Mouse (Mus musculus) forebrain, embryonic 13.5 days (tissue): ENCODE data around the gene Npcd. TPM values are rescaled to one million over a fixed set of nuclear protein-coding genes. Genes with fewer than 3 reads are reported as not detected.

Experiments used
- ATAC-seq: fragments of 200-750 bp; cut with Nextera tagmentation; 2 replicates; pipeline ENCODE4 v1.8.0; 2017
- H3K27ac ChIP-seq: fragments of 300-500 bp; sonication (generic); 2 replicates; pipeline ENCODE4 v1.5.1; 2015; ENCODE audit warnings: inconsistent platforms, mild to moderate bottlenecking, moderate library complexity
- H3K27me3 ChIP-seq: fragments of 300-500 bp; sonication (generic); 2 replicates; pipeline ENCODE4 v1.6.1; 2015; ENCODE audit warnings: mild to moderate bottlenecking, inconsistent platforms
- H3K36me3 ChIP-seq: fragments of 300-500 bp; sonication (generic); 2 replicates; pipeline ENCODE4 v1.6.1; 2015; ENCODE audit warnings: mild to moderate bottlenecking, inconsistent platforms; ENCODE audit not compliant: poor library complexity, severe bottlenecking
- H3K4me1 ChIP-seq: fragments of 300-500 bp; sonication (generic); 2 replicates; pipeline ENCODE4 v1.6.1; 2015; ENCODE audit warnings: inconsistent platforms
- H3K4me2 ChIP-seq: fragments of 300-500 bp; sonication (generic); 2 replicates; pipeline ENCODE4 v1.6.1; 2015; ENCODE audit warnings: inconsistent platforms, mild to moderate bottlenecking, moderate library complexity
- H3K4me3 ChIP-seq: fragments of 300-500 bp; sonication (generic); 2 replicates; pipeline ENCODE4 v1.5.1; 2015; ENCODE audit warnings: mild to moderate bottlenecking, inconsistent platforms
- H3K9ac ChIP-seq: fragments of 300-500 bp; sonication (generic); 2 replicates; pipeline ENCODE4 v1.6.1; 2015; ENCODE audit warnings: mild to moderate bottlenecking, inconsistent platforms
- H3K9me3 ChIP-seq: fragments of 300-500 bp; sonication (generic); replicated peaks from 2 replicates; pipeline ENCODE4 v1.6.1; 2016; ENCODE audit warnings: inconsistent platforms
- WGBS: fragments of 180-500 bp; shearing (Covaris S2); methylation state at CpG from one replicate; pipeline ENCODE4 v1.1.7; 2015; 5-methylcytosine and 5-hydroxymethylcytosine counted together
- polyA plus RNA-seq: library from polyadenylated mRNA; unstranded; fragments of >200 nt; fragmentation: Nextera tagmentation; extraction: Ambion mirVana; gene quantifications from 2 replicates; pipeline ENCODE4 v1.2.1, GENCODE M21; 2015

The Npcd gene
- polyA plus RNA-seq, 1 experiment from 2014 or later = not detected

DNA sequence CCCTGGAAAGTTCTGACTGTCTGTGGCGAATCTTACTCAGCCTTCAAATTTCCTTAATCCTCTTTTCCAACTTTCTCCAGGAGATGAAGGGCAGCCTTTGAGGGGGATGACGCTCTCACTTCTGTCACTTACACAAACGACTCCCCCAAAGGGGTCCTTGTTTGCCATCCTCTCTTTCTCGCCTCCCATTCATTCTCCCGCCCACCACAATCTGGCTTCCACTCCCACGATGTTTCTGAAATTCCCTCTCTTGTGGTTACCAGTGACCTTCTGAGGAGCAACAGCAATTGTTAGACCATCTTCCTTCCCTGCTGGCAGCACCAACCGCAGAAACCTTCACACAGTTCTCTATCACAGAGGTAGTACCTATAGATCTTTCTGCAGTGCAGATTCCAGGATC is 58.4 kb downstream of the Npcd start:
- Histone ChIP-seq H3K4me3 (no peak overlapping the region), H3K4me2 (no peak overlapping the region; the same call in 1 of the 2 replicates), H3K36me3 (no peaks in the 10 kb centered on the region), H3K4me1 (peaks cover 34% of the 10 kb centered on the region), H3K9me3 (no peaks in the 10 kb centered on the region), H3K27me3 (peaks cover 4% of the 10 kb centered on the region; the same call in 1 of the 2 replicates), H3K27ac (no peak overlapping the region), H3K9ac (peak overlapping the region; percentile 64; the same call in 1 of the 2 replicates)
- WGBS = 65% methylated on average over 7 of the region's 7 CpGs
- no peak for ATAC-seq

DNA sequence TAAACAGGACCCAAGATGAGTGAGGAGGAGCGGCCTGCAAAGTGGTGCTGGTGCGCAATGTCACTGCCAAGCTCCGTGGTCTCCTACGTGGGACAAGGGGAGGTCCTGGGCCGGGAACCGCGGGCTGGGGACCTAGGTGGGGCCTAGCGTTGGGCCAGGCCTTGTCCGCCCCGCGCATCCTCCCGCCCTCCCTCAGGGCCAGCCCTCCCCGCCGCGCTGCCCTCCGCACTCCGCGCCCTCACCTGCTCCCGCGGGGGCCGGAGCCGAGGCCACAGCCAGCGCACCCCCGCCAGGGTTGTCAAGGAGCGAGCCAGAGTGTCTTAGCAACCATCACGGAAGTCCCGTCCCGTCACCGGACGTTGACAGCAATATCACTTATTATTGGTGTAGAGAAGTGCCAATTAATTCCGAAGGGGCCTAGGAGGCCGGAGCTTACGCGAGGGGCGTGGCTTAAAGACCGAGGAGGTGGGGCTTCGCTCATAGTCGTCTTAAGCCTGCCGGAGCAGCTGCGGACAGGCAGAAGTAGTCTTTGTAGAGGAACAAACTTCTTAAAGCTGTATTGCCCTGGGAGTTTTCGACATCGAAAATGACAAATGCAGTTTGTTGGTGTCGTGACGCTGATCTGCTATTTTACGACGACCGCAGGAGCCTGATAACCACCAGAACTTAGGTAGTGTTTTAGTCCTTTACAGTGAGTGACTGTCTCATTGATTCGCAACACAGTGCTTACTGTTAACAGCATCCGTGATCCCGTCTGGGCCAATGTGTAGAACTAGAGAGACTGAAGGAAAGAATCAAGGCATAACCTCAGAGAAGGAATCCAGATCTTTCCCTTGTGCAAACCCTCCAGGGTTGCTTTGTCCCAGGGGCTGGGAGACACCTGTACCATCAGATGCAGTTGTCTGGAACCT is 59.7 kb downstream of the Npcd start:
- WGBS = under 1% methylated on average over 46 of the region's 50 CpGs
- ATAC-seq = peak; percentile 99

DNA sequence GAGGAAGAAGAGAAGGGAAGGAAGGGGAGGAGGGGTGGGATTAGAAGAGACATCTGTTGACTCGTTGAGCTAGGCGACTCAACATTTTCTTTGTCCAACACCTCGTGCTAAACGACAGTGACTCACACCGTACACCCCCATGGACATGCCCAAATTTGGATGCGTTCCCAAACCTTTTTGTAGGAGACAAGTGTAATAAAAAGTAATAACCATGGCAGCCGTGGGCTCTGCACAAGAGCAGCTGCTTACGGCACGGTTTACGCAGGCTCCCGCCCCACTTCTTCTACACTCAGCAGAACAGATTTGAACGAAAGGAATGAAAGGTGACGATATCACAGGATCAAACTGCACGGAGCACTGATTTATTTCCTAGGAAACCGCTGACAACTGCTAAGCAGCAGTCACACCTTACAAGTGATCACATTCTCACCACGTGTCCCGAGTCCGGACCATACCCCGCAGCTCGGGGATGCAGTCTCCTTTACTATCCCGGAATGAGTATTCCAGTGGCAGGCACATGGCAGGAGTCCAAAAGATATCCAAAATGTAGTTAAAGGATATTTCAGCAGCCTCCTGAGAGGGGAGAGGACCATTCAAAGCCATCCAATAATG is 63.3 kb downstream of the Npcd start:
- Histone ChIP-seq H3K4me2 (peak overlapping the region; percentile 32), H3K9me3 (no peaks in the 10 kb centered on the region), H3K4me3 (no peak overlapping the region), H3K36me3 (no peaks in the 10 kb centered on the region), H3K9ac (0 out of 2 replicates have a peak overlapping the region, but pooled peaks have one; percentile 21), H3K4me1 (peaks cover 72% of the 10 kb centered on the region), H3K27me3 (peaks cover 2% of the 10 kb centered on the region; the same call in 1 of the 2 replicates), H3K27ac (peak overlapping the region; percentile 51; the same call in 1 of the 2 replicates)
- WGBS = 63% methylated on average over 21 of the region's 21 CpGs
- no peak for ATAC-seq

More for the DNA sequence above, 59.7 kb downstream of the Npcd start:
- Histone ChIP-seq H3K4me3 (peak overlapping the region; percentile 89), H3K9me3 (no peaks in the 10 kb centered on the region), H3K36me3 (no peaks in the 10 kb centered on the region), H3K9ac (peak overlapping the region; percentile 86), H3K4me1 (peaks cover 46% of the 10 kb centered on the region), H3K27ac (peak overlapping the region; percentile 48), H3K27me3 (peaks cover 4% of the 10 kb centered on the region; the same call in 1 of the 2 replicates), H3K4me2 (peak overlapping the region; percentile 84)

DNA sequence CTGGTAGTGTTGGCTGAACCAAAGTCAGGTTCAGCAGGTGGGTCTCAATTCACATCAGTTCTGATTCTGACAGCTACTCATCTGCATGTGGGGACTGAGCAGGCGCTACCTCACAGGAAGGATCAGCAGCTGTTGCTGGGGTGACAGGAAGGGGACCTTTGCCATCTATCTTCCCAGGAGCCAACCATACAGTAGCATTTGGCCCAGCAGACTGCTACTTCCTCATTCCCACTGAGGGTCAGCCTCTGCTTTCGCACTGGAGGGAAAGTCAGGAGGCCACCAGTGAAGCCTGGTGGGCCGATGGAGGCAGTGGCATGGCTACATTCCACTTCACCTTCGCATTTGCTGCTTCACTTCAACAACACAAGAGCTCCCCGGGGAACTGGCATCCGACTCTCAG is 65.7 kb downstream of the Npcd start:
- 54% methylated on average over 6 of the region's 6 CpGs for WGBS
- ATAC-seq = no peak
- peak overlapping the region; percentile 2; the same call in 1 of the 2 replicates for H3K9ac ChIP-seq
- H3K4me2 ChIP-seq = no peak overlapping the region
- peaks cover 75% of the 10 kb centered on the region for H3K4me1 ChIP-seq
- no peak overlapping the region for H3K27ac ChIP-seq
- H3K4me3 ChIP-seq = no peak overlapping the region
- H3K36me3 ChIP-seq = peaks cover 22% of the 10 kb centered on the region
- no peaks in the 10 kb centered on the region for H3K27me3 ChIP-seq
- no peaks in the 10 kb centered on the region for H3K9me3 ChIP-seq

DNA sequence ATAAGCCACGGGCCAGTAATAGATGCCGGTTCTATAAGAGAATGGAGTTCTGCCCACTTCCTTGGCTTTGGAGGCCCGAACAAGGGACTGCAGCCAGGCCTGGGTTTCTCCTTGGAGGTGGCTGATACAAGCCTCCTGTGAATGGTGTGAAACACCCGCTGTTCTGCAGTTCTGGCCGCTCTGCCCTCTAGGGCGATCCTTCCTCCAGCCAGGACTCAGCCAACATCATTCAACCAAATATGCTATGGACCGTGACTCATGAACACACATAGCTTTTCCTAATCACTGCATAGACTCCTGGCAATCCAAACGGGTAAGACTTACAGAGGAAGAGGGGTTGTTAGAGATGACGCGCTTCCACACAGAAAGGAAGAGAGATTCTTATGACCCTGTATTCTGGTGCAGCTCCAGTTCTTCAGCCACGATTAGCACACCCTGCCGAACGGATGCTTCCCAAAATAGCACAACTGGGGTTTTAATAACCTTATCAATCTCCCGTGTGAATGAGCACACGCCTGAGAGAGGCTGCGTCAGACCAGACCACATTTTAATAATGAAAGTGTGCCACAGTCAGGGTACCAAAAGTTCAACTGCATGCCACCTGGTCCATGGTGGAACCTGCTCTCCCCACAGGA is 66.6 kb downstream of the Npcd start:
- ATAC-seq = no peak
- Histone ChIP-seq H3K27me3 (no peaks in the 10 kb centered on the region), H3K9me3 (no peaks in the 10 kb centered on the region), H3K4me2 (no peak overlapping the region), H3K4me1 (peaks cover 69% of the 10 kb centered on the region), H3K27ac (peak overlapping the region; percentile 66), H3K4me3 (no peak overlapping the region), H3K36me3 (peaks cover 31% of the 10 kb centered on the region), H3K9ac (no peak overlapping the region)
- 90% methylated on average over 16 of the region's 16 CpGs for WGBS

DNA sequence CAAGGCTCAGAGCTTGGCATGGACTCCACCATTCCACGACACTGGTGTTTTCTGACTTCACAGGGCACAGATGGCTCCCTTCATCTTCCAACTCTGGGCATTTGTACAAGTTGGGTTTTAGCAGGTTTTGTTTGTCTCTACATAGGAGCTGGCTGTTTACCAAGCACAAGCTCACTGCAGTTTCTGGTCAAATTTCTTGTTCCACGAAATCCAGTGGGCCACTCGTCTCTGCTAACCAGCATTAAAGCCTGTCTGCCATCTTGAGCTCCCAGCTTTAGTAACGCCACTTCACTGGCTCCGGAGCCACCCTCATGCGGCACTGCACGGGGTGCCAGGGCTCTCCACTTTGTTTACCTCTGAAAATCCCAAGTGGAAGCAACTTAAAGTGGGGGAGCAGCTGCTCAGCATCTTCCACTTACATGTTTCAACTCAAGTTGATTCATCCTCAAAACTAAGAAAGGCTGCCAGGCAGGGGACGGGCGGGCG is 67.4 kb downstream of the Npcd start:
- Histone ChIP-seq H3K9me3 (no peaks in the 10 kb centered on the region), H3K4me1 (peaks cover 65% of the 10 kb centered on the region)
- ATAC-seq = no peak

DNA sequence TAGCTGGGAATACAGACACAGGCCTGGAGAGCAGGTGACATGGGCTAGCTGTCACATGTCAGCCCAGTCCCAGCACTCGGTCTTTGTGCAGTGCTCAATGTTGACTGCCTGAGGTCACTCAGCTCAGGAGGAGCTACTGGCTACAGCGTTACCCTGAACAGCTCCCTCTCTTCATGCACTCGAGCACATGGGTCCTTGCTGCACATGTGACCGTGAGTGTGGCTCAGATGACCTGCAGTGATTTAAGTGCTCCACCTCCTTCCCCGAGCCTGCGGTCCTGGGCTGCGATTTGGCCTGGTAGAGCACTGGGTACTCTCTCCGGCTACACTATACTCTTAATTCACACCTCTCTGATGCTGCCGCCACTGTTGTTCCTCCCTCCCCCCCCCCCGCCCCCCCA is 67.9 kb downstream of the Npcd start:
- no peak for ATAC-seq
- no peak overlapping the region for H3K4me2 ChIP-seq
- H3K4me1 ChIP-seq = peaks cover 60% of the 10 kb centered on the region
- H3K9me3 ChIP-seq = no peaks in the 10 kb centered on the region
- peaks cover 41% of the 10 kb centered on the region for H3K36me3 ChIP-seq
- H3K27ac ChIP-seq = peak overlapping the region; percentile 66; the same call in 1 of the 2 replicates
- no peaks in the 10 kb centered on the region for H3K27me3 ChIP-seq
- H3K9ac ChIP-seq = no peak overlapping the region
- no peak overlapping the region for H3K4me3 ChIP-seq
- 72% methylated on average over 10 of the region's 10 CpGs for WGBS

More for the DNA sequence above, 67.4 kb downstream of the Npcd start:
- H3K27me3 ChIP-seq = no peaks in the 10 kb centered on the region
- H3K36me3 ChIP-seq = peaks cover 39% of the 10 kb centered on the region
- no peak overlapping the region for H3K4me2 ChIP-seq
- H3K9ac ChIP-seq = no peak overlapping the region
- peak overlapping the region; percentile 66 for H3K27ac ChIP-seq
- H3K4me3 ChIP-seq = no peak overlapping the region
- WGBS = 81% methylated on average over 10 of the region's 10 CpGs

DNA sequence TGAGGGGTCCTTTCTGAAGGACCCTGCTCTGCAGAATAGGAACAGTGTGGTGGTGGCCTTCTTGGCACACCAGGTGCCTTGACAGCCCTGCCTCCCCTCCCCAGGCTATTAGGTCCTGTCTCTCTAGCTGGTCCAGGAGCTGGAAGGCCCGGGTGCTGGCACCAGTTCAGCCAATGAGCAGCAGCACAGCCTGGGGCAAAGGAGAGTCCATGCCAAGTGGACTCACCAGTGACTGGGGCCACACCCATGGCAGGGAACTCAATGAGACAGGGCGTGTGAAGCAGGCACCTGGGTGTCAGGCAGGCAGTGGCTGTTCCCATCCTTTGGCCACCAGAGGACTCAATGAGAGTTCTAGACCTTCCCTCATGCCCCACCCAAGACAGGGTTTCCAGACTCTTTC is 68.7 kb downstream of the Npcd start:
- Histone ChIP-seq H3K9me3 (no peaks in the 10 kb centered on the region), H3K36me3 (peaks cover 41% of the 10 kb centered on the region), H3K27me3 (no peaks in the 10 kb centered on the region), H3K4me3 (no peak overlapping the region), H3K4me1 (peaks cover 52% of the 10 kb centered on the region), H3K27ac (0 out of 2 replicates have a peak overlapping the region, but pooled peaks have one; percentile 40), H3K9ac (no peak overlapping the region), H3K4me2 (no peak overlapping the region)
- 86% methylated on average over 2 of the region's 2 CpGs for WGBS
- ATAC-seq = no peak

DNA sequence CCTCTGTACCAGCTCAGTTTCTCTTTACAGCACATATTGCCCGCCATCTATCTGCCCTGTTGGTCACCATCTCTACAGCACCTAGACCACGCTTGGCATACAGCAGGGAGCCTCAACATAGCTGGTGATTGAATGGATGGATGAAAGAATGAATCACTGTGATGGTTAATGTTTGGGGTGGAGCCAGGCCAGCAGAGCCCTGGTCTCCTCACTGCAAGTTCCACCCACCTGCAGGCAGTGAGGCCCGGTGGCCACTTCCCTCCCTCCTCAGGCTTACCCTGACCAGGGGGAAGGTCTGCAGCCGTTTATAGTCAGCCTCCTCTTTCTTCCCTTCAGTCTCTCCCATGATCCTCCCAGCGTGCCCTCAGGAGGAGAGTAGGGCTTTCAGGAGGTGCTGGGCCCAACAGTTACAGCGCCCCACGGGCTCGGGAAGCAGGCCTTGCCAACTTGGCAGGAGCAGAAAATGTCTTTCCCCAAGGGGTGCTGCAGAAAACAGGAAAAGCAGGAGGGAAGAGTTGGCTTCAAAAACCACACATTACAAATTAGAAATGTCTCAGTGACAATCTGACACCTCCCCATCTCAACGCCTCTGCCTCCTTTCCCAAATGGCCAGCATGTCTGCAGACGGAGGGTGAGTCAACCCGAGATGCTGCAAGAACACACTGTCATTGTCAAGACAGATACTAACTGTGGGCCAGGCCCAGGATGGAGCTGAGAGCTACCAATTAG is 69.3 kb downstream of the Npcd start:
- Histone ChIP-seq H3K9me3 (no peaks in the 10 kb centered on the region), H3K36me3 (peaks cover 41% of the 10 kb centered on the region), H3K27me3 (no peaks in the 10 kb centered on the region), H3K4me1 (peaks cover 46% of the 10 kb centered on the region), H3K4me2 (no peak overlapping the region), H3K27ac (0 out of 2 replicates have a peak overlapping the region, but pooled peaks have one; percentile 40), H3K9ac (no peak overlapping the region), H3K4me3 (no peak overlapping the region)
- no peak for ATAC-seq
- 83% methylated on average over 11 of the region's 11 CpGs for WGBS

DNA sequence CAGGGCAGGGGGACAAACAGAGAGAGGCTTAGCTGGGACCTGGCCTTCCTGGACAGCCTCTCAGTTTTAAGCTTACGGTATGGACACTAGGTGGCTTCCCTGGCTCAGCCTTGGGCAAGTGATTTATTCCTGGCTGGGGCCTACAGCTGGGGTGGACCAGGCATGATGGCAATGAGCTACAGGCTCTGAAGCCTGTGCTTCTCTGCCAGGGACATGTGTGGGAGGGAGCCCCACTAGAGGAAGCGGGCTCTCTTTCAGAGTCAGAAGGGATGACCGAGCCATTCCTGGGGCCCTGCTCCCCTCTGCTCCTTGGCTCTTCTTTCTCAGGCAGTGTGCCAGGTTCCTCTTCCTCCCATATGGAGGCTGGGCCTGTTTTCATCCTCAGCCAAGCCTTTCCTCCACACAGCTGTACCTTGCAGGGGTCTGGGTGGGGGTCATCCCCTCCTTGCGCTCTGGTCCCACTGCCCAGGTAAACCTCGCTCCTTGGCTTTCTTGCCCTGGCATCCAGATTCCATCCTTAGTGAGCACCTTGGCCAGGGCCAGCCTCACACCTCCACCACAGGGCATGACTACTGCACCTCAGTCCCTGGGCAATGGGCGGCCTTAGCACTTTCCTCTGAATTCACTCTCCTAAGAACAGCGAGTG is 70.3 kb downstream of the Npcd start:
- 87% methylated on average over 7 of the region's 7 CpGs for WGBS
- H3K4me2 ChIP-seq = no peak overlapping the region
- H3K4me1 ChIP-seq = peaks cover 40% of the 10 kb centered on the region
- no peak for ATAC-seq
- no peak overlapping the region for H3K4me3 ChIP-seq
- H3K9me3 ChIP-seq = no peaks in the 10 kb centered on the region
- H3K36me3 ChIP-seq = peaks cover 41% of the 10 kb centered on the region
- H3K9ac ChIP-seq = 0 out of 2 replicates have a peak overlapping the region, but pooled peaks have one; percentile 21
- no peak overlapping the region; the same call in 1 of the 2 replicates for H3K27ac ChIP-seq
- no peaks in the 10 kb centered on the region for H3K27me3 ChIP-seq

DNA sequence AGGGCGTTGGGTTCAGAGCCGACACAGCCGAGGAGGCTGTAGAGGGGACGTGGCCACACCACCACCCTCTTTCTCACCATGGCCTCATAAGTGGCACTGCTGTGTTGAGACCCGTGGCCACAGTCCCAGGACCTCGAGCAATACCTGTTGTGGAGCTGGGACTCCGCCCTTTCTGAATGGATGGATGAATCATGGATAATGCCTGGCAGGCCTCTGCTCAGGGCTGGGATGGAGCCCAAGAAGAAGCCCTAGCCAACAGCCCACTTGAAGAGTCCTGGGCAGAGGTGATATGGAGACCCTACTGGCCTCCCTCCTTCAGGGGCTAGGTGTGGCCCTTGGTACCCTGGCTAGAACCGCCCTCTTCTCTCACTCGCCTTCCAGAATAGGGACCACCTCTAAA is 71.0 kb downstream of the Npcd start:
- no peaks in the 10 kb centered on the region for H3K27me3 ChIP-seq
- peaks cover 41% of the 10 kb centered on the region for H3K36me3 ChIP-seq
- H3K4me1 ChIP-seq = peaks cover 36% of the 10 kb centered on the region
- WGBS = 93% methylated on average over 9 of the region's 9 CpGs
- H3K4me3 ChIP-seq = no peak overlapping the region
- H3K4me2 ChIP-seq = no peak overlapping the region
- H3K9ac ChIP-seq = no peak overlapping the region
- no peak overlapping the region; the same call in 1 of the 2 replicates for H3K27ac ChIP-seq
- ATAC-seq = no peak
- H3K9me3 ChIP-seq = no peaks in the 10 kb centered on the region
